Mouse (Mus musculus): ENCODE results near the gene Olfr618. TPM values are rescaled to one million over a fixed set of nuclear protein-coding genes. Genes with fewer than 3 reads are reported as not detected.
"Not testable (repeated sequence)": the region's sequence is repeated elsewhere in the genome, so short reads cannot be mapped to it uniquely, and the experiment has no call there.

Olfr618 gene
- polyA plus RNA-seq (2012; ENCODE audit: insufficient read depth, insufficient read length, missing spikeins) = not detected in 2 replicates

- TF ChIP-seq POLR2A (IDR thresholded peaks at IDR 0.05; ENCODE audit: borderline replicate concordance, low read depth, low read length) (no peak), CTCF (IDR thresholded peaks at IDR 0.05; ENCODE audit: low read depth, low read length) (no peak)
- Histone ChIP-seq H3K27ac (ENCODE audit: insufficient read depth, low read depth, low read length) (no peak within 1 kb of the TSS), H3K4me1 (ENCODE audit: control insufficient read depth, insufficient read depth, low read length) (no peaks in the 10 kb centered on the region), H3K4me3 (ENCODE audit: insufficient read depth, low read length) (no peak within 1 kb of the TSS)
These were observed at the start of gene Olfr618 for GRCm38 (mm10) chr7:103589803-103590202. Olfr618 (plus strand) TSS chr7:103590103.

- not testable (repeated sequence) for H3K4me3 ChIP-seq (ENCODE audit: insufficient read depth, low read length); H3K4me1 ChIP-seq (ENCODE audit: control insufficient read depth, insufficient read depth, low read length); H3K27ac ChIP-seq (ENCODE audit: insufficient read depth, low read depth, low read length)
These were observed 47.3 kb upstream of the Olfr618 start, which contains the start of gene Olfr612 for GRCm38 (mm10) chr7:103542617-103543016. Olfr612 (minus strand) TSS chr7:103542717.

GRCm38 (mm10) chr7:103547774-103548173 is 42.1 kb upstream of the Olfr618 start, which contains the start of gene Olfr613:
Olfr613 (plus strand) TSS chr7:103548074.
- no peaks in the 10 kb centered on the region for H3K4me1 ChIP-seq (ENCODE audit: control insufficient read depth, insufficient read depth, low read length)
- TF ChIP-seq POLR2A (IDR thresholded peaks at IDR 0.05; ENCODE audit: borderline replicate concordance, low read depth, low read length) = no peak
- no peak within 1 kb of the TSS for H3K4me3 ChIP-seq (ENCODE audit: insufficient read depth, low read length)
- H3K27ac ChIP-seq (ENCODE audit: insufficient read depth, low read depth, low read length) = no peak within 1 kb of the TSS

- Histone ChIP-seq H3K4me3 (ENCODE audit: insufficient read depth, low read length) (no peak within 1 kb of the TSS), H3K27ac (ENCODE audit: insufficient read depth, low read depth, low read length) (no peak within 1 kb of the TSS), H3K4me1 (ENCODE audit: control insufficient read depth, insufficient read depth, low read length) (no peaks in the 10 kb centered on the region)
- TF ChIP-seq CTCF (IDR thresholded peaks at IDR 0.05; ENCODE audit: low read depth, low read length) (no peak), POLR2A (IDR thresholded peaks at IDR 0.05; ENCODE audit: borderline replicate concordance, low read depth, low read length) (no peak)
These were observed 34.1 kb upstream of the Olfr618 start, which contains the start of gene Olfr615 for GRCm38 (mm10) chr7:103555779-103556178. Olfr615 (plus strand) TSS chr7:103556079.

GRCm38 (mm10) chr7:103569043-103569442 is 20.9 kb upstream of the Olfr618 start, which contains the start of gene Olfr616:
Olfr616 (minus strand) TSS chr7:103569143.
- TF ChIP-seq POLR2A (IDR thresholded peaks at IDR 0.05; ENCODE audit: borderline replicate concordance, low read depth, low read length) (no peak), CTCF (IDR thresholded peaks at IDR 0.05; ENCODE audit: low read depth, low read length) (no peak)
- Histone ChIP-seq H3K4me1 (ENCODE audit: control insufficient read depth, insufficient read depth, low read length) (no peaks in the 10 kb centered on the region), H3K27ac (ENCODE audit: insufficient read depth, low read depth, low read length) (no peak within 1 kb of the TSS), H3K4me3 (ENCODE audit: insufficient read depth, low read length) (no peak within 1 kb of the TSS)

- H3K4me1 ChIP-seq (ENCODE audit: control insufficient read depth, insufficient read depth, low read length) = no peaks in the 10 kb centered on the region
- TF ChIP-seq POLR2A (IDR thresholded peaks at IDR 0.05; ENCODE audit: borderline replicate concordance, low read depth, low read length) (no peak), CTCF (IDR thresholded peaks at IDR 0.05; ENCODE audit: low read depth, low read length) (no peak)
- H3K27ac ChIP-seq (ENCODE audit: insufficient read depth, low read depth, low read length) = no peak within 1 kb of the TSS
- no peak within 1 kb of the TSS for H3K4me3 ChIP-seq (ENCODE audit: insufficient read depth, low read length)
These were observed 17.1 kb upstream of the Olfr618 start, which contains the start of gene Olfr617 for GRCm38 (mm10) chr7:103572761-103573160. Olfr617 (plus strand) TSS chr7:103573061.

- Histone ChIP-seq H3K4me1 (ENCODE audit: control insufficient read depth, insufficient read depth, low read length) (no peaks in the 10 kb centered on the region), H3K27ac (ENCODE audit: insufficient read depth, low read depth, low read length) (no peak within 1 kb of the TSS), H3K4me3 (ENCODE audit: insufficient read depth, low read length) (no peak within 1 kb of the TSS)
- TF ChIP-seq POLR2A (IDR thresholded peaks at IDR 0.05; ENCODE audit: borderline replicate concordance, low read depth, low read length) (no peak), CTCF (IDR thresholded peaks at IDR 0.05; ENCODE audit: low read depth, low read length) (no peak)
These were observed 10.4 kb downstream of the Olfr618 start, which contains the start of gene Olfr619 for GRCm38 (mm10) chr7:103600275-103600674. Olfr619 (plus strand) TSS chr7:103600575.

GRCm38 (mm10) chr7:103607425-103607824 is 17.5 kb downstream of the Olfr618 start:
- TF ChIP-seq CTCF (IDR thresholded peaks at IDR 0.05; ENCODE audit: low read depth, low read length) (no peak), POLR2A (IDR thresholded peaks at IDR 0.05; ENCODE audit: borderline replicate concordance, low read depth, low read length) (no peak)
- Histone ChIP-seq H3K4me1 (ENCODE audit: control insufficient read depth, insufficient read depth, low read length) (no peaks in the 10 kb centered on the region), H3K4me3 (ENCODE audit: insufficient read depth, low read length) (no peak overlapping the region), H3K27ac (ENCODE audit: insufficient read depth, low read depth, low read length) (no peak overlapping the region)

- Histone ChIP-seq H3K27ac (ENCODE audit: insufficient read depth, low read depth, low read length) (no peak within 1 kb of the TSS), H3K4me1 (ENCODE audit: control insufficient read depth, insufficient read depth, low read length) (no peaks in the 10 kb centered on the region), H3K4me3 (ENCODE audit: insufficient read depth, low read length) (no peak within 1 kb of the TSS)
- TF ChIP-seq CTCF (IDR thresholded peaks at IDR 0.05; ENCODE audit: low read depth, low read length) = no peak
- TF ChIP-seq POLR2A (IDR thresholded peaks at IDR 0.05; ENCODE audit: borderline replicate concordance, low read depth, low read length) = no peak
These were observed 22.5 kb downstream of the Olfr618 start, which contains the start of gene Olfr620 for GRCm38 (mm10) chr7:103612434-103612833. Olfr620 (minus strand) TSS chr7:103612534.

GRCm38 (mm10) chr7:103636795-103637194 is 46.9 kb downstream of the Olfr618 start:
- no peaks in the 10 kb centered on the region for H3K4me1 ChIP-seq (ENCODE audit: control insufficient read depth, insufficient read depth, low read length)
- no peak overlapping the region for H3K4me3 ChIP-seq (ENCODE audit: insufficient read depth, low read length)
- no peak overlapping the region for H3K27ac ChIP-seq (ENCODE audit: insufficient read depth, low read depth, low read length)
- TF ChIP-seq POLR2A (IDR thresholded peaks at IDR 0.05; ENCODE audit: borderline replicate concordance, low read depth, low read length) = no peak
- TF ChIP-seq CTCF (IDR thresholded peaks at IDR 0.05; ENCODE audit: low read depth, low read length) = no peak
